Mouse (Mus musculus): Measurements from ENCODE around the gene Man2b1.

- no peak for TF ChIP-seq POLR2A (IDR thresholded peaks at IDR 0.05; ENCODE audit: borderline replicate concordance, insufficient read depth, low read length)
- TF ChIP-seq CTCF (IDR thresholded peaks at IDR 0.05; ENCODE audit: borderline replicate concordance, insufficient read depth, low read depth, low read length) = no peak
Observed at GRCm38 (mm10) chr8:85033867-85034266, 49.2 kb upstream of the Man2b1 start.

Measured in cerebellum, adult 2 months (tissue).